Mouse (Mus musculus) olfactory bulb, adult 2 months (tissue): ENCODE results near the gene Tusc2. TPM values are rescaled to one million over a fixed set of nuclear protein-coding genes. Genes with fewer than 3 reads are reported as not detected.
A peak's percentile ranks its signal among the peaks of the same experiment; 100 is the strongest.

Experiments
- H3K27ac ChIP-seq: fragments of 200-500 bp; 2 replicates; pipeline ENCODE4 v1.5.1; 2012; ENCODE audit warnings: low read depth, low read length; ENCODE audit not compliant: insufficient read depth
- H3K4me1 ChIP-seq: fragments of 200-500 bp; 2 replicates; pipeline ENCODE4 v1.6.1; 2012; ENCODE audit warnings: low read length; ENCODE audit not compliant: control insufficient read depth, insufficient read depth
- H3K4me3 ChIP-seq: fragments of 200-500 bp; 2 replicates; pipeline ENCODE4 v1.5.1; 2012; ENCODE audit warnings: mild to moderate bottlenecking, low read depth, low read length, moderate library complexity; ENCODE audit not compliant: insufficient read depth
- CTCF ChIP-seq: fragments of 200-500 bp; IDR thresholded peaks from 2 replicates; pipeline ENCODE4 v1.5.1; 2012; ENCODE audit warnings: low read depth, mild to moderate bottlenecking, low read length, moderate library complexity; ENCODE audit not compliant: insufficient read depth
- POLR2A ChIP-seq: fragments of 200-500 bp; IDR thresholded peaks from 2 replicates; pipeline ENCODE4 v1.6.1; 2012; ENCODE audit warnings: mild to moderate bottlenecking, low read depth, low read length, moderate library complexity; ENCODE audit not compliant: insufficient read depth
- WGBS: fragments of 180-500 bp; shearing (Covaris S2); methylation state at CpG from one replicate; pipeline ENCODE4 v1.1.7; 2018; 5-methylcytosine and 5-hydroxymethylcytosine counted together
- polyA plus RNA-seq: library from polyadenylated mRNA; stranded (reverse); fragments of >200 nt; gene quantifications from 2 replicates; pipeline ENCODE4 v1.2.4, GENCODE M21; 2012; ENCODE audit warnings: low replicate concordance; ENCODE audit not compliant: missing spikeins, insufficient read depth, insufficient read length

The Tusc2 gene
- polyA plus RNA-seq, 1 experiment, result not detected

DNA sequence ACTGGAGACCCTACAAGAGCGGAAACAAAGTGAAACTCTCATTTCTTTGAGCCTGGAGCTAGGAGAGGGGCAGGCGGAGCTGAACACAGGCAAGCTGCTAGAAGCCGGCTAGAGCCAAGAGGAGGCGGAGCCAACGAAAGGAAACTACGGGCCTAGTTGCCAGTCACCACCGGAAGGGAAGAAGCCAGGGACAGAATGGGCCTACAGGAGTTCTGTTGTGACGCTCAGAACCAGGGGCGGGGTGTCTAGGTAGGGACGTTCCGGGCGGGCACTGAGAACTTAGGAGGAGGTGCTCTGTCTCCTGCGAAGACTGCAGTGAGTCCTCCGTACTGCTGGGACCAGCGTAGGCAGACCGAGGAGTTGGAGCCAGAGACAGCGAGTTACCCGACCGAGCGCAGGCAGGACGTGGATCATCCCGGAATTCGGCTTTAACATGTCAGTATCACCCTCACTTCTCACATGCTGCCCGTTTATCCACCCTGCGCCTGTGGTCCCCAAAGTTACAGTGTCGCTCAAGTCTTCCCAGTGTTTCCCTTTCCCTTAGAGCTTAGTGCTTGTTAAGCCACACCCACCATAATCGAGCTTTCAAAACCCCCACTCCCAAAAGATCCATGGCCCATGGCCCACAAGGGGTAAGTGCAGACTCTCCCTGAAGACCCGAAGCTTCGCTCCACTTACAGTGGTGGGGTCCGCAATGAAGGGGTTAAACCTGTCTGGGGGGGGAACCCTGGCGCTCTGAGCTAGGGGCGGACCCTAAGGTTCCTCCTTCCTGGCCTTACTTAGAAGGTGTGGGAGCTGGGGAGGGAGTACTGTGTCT is 17.7 kb downstream of the Tusc2 start, which contains the start of gene Hyal3:
Gene Hyal3, plus strand, starts transcription at position 318 of the 817 bp plus-strand sequence.
- under 1% methylated on average over 32 of the region's 32 CpGs for WGBS
- Histone ChIP-seq H3K4me1 (peaks cover 16% of the 10 kb centered on the region), H3K4me3 (peak within 1 kb of the TSS; percentile 61), H3K27ac (peak within 1 kb of the TSS; percentile 40)
- TF ChIP-seq CTCF, result no peak
- peak; percentile 68; the same call in 1 of the 2 replicates for TF ChIP-seq POLR2A

DNA sequence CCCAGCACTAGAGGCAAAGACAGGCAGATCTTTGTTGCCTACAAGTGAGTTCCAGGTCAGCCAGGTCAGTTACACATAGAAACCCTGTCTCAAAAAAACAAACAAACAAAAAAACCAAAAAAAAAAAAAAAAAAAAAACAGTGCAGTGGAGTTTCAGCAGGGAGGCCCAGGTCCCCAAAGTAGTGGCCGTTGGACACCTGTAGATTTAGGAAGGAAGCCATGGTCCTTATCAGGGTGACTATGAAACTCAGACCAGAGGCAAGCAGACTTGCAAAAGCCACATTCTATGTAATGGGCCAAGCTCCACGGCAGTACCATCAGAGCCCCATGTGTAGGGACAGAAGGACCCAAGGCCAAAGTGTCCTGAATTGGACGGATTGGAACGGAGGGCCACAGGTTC is 18.5 kb downstream of the Tusc2 start:
- WGBS, result 72% methylated on average over 4 of the region's 4 CpGs
- Histone ChIP-seq H3K4me3 (no peak overlapping the region), H3K4me1 (peaks cover 16% of the 10 kb centered on the region), H3K27ac (no peak overlapping the region)
- TF ChIP-seq CTCF (no peak), POLR2A (no peak)

DNA sequence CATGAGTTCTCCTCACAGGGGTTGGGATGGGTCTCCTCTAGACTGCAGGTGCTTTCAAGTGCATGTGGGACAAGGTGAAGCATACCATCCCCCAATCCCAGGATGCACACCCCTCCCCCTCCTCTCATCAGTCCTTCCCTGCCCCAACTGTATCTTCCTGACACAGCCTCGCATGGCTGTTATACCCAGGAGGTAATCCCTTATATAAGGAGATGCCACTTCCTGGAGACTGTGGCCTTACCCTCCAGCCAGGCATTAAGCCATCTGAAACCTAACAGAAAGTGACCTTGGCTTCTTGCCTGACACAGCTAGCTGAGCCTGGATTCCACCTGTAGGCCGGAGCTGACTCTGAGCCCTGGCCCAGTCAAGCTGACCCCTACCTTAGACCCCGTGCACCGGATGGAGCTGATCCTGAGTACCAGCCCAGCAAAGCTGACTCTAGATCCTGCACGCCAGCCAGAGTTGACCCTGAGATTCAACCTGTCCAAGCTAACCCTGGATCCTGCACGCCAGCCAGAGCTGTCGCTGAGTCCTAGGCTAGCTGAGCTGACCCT is 19.5 kb downstream of the Tusc2 start:
- H3K27ac ChIP-seq, result no peak overlapping the region
- TF ChIP-seq CTCF (no peak), POLR2A (no peak)
- WGBS, result 91% methylated on average over 7 of the region's 7 CpGs

DNA sequence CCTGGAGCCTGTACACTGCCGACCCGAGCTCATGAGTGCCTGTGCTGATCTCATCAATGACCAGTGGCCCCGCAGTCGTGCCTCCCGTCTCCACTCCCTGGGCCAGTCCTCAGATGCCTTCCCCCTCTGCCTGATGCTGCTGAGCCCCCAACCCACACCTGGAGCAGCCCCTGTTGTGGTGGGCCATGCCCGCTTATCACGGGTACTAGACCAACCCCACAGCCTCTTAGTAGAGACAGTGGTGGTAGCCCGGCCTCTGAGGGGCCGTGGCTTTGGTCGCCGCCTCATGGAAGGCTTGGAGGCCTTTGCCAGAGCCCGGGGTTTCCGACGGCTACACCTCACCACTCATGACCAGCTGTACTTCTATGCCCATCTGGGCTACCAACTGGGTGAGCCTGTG is 20.1 kb downstream of the Tusc2 start:
- Histone ChIP-seq H3K4me1 (peaks cover 16% of the 10 kb centered on the region), H3K27ac (no peak overlapping the region), H3K4me3 (no peak overlapping the region)
- WGBS, result 87% methylated on average over 14 of the region's 14 CpGs
- TF ChIP-seq POLR2A (no peak), CTCF (no peak)

More for the DNA sequence above, 19.5 kb downstream of the Tusc2 start:
- Histone ChIP-seq H3K4me1 (peaks cover 16% of the 10 kb centered on the region), H3K4me3 (no peak overlapping the region)

DNA sequence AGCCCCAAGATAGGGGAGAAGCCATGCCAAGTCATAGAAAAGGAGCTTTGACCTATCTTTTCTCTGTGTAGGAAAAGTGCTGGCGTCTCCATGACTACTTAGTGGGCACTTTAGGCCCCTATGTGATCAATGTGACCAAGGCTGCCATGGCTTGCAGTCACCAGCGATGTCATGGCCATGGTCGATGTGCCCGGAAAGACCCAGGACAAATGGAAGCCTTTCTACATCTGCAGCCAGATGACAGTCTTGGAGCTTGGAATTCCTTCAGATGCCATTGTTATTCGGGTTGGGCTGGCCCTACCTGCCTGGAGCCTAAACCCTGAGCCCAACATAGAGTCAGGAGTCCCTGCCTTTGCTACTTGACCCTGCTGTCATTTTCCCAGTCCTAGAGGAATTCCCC is 23.4 kb downstream of the Tusc2 start:
- TF ChIP-seq CTCF (no peak), POLR2A (no peak)
- H3K4me3 ChIP-seq, result no peak overlapping the region
- peaks cover 5% of the 10 kb centered on the region; the same call in 1 of the 2 replicates for H3K4me1 ChIP-seq
- no peak overlapping the region for H3K27ac ChIP-seq
- WGBS, result 89% methylated on average over 5 of the region's 5 CpGs

DNA sequence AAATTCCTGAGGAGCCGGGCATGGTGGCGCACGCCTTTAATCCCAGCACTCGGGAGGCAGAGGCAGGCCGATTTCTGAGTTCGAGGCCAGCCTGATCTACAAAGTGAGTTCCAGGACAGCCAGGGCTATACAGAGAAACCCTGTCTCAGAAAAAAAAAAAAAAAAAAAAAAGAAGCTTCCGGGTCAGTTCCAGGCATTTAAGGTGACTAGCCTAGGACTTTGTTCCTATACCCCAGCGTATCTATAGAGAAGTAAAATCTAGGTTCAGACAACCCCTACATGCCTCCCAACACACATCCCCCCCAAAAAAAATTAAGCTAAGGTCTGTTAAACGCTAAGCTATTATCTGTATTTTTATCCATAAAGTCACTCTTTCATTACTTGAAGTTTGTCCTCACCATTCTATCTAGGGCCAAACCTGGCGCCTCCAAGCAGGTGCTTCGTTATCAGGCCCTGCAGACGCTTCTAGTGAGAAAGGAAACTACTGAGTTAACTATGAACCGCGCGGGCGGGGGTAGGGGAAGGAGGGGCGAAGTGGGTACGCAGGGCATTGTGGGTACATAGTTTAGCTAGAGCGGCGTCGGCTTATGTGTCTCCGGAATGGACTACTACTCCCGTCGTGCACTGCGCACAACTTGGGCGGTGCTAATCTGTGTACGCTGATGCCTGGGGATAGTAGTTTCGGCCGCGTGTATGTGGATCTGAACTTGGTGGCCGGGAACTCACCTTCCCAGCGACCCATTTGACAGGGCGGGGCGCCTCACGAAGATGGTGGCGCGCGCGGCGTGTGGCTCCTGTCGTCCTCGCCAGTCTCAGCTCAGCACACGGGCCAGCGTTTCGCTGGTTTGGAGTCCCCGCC is 24.1 kb downstream of the Tusc2 start, which contains the start of gene Ifrd2:
Gene Ifrd2, plus strand, starts transcription at position 669 of the 859 bp plus-strand sequence.
- Histone ChIP-seq H3K4me1 (peaks cover 2% of the 10 kb centered on the region; the same call in 1 of the 2 replicates), H3K4me3 (peak within 1 kb of the TSS; percentile 76), H3K27ac (no peak within 1 kb of the TSS)
- WGBS, result 12% methylated on average over 46 of the region's 46 CpGs
- TF ChIP-seq POLR2A (no peak), CTCF (no peak)

DNA sequence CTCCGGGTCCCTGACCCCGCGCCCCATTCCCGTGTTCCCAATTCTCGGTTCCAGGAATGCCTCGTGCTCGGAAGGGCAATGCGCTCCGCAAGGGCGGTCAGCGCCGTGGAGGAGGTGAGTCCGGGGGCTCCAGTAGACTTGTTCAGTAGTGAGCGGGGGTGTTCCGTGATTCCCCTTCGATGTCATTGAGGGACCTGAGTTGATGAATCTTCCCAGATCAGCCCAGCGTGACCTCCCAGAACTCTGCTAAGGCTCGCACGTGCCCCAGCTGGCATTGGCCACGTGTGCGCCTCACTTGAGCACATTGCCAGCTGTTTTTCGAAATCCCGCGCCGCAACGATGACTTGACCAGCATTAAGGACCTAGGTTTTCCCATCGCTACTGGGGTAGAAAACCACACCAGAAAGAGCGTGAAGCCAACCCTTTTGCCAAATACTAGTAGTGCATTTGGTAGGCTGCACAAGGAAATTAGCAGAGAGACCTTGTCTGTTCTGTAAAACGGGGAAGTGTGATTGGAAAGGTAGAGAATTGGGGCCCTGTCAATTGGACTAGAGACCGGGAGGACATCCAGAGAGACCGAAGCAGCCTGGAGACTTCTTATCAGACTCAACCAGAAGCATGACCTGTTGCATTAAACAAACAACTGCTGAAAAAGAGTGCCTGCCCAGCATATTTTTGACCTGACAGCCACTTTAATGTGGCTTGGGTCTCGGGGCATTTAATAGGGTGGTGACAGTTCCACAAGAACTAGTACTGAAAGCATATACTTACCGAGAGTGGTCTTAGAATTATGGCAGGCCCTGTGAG is 25.0 kb downstream of the Tusc2 start:
- peaks cover 2% of the 10 kb centered on the region; the same call in 1 of the 2 replicates for H3K4me1 ChIP-seq
- TF ChIP-seq POLR2A, result no peak
- TF ChIP-seq CTCF, result no peak
- no peak overlapping the region for H3K27ac ChIP-seq
- peak overlapping the region; percentile 76 for H3K4me3 ChIP-seq
- WGBS, result 5% methylated on average over 33 of the region's 33 CpGs
